Mouse (Mus musculus) brain, embryonic 14.5 days (tissue): ENCODE results near the gene Med24.

Experiments used
- CTCF ChIP-seq: fragments of 200-500 bp; IDR thresholded peaks from 2 replicates; pipeline ENCODE4 v1.5.1; 2012; ENCODE audit warnings: inconsistent platforms, mild to moderate bottlenecking, moderate library complexity, borderline replicate concordance; ENCODE audit not compliant: insufficient read depth, insufficient read length; ENCODE audit errors: extremely low read depth
- POLR2A ChIP-seq: fragments of 200-500 bp; IDR thresholded peaks from 2 replicates; pipeline ENCODE4 v1.6.1; 2012; ENCODE audit warnings: mild to moderate bottlenecking, inconsistent platforms, borderline replicate concordance; ENCODE audit not compliant: poor library complexity, insufficient read depth, insufficient read length, severe bottlenecking; ENCODE audit errors: extremely low read depth

DNA sequence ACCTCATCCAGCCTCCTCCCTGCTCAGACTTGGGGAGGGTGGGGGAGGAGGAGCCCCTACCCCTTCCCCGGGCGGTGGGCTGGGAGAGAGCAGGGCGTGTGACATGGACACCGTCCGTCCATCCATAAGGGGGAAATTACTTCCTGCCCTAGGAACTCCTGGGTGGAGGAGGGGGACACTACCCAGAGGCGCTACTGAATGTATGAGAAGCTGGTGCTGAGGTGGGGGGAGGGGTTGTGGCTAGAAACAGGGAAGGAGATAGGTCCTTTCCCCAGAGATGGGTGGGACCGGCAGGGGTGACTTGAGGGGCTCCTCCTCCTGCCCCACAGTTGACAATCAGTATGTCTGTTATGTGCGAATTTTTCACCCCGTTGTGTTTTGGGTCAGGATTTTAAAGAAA, 38.0 kb upstream of the Med24 start:
- no peak for TF ChIP-seq CTCF
- no peak for TF ChIP-seq POLR2A
